Mouse (Mus musculus) layer of hippocampus, adult 2 months (tissue): ENCODE measurements around the gene Snx20. TPM values are rescaled to one million over a fixed set of nuclear protein-coding genes. Genes with fewer than 3 reads are reported as not detected.
"Not testable (repeated sequence)": the region's sequence is repeated elsewhere in the genome, so short reads cannot be mapped to it uniquely, and the experiment has no call there.

ENCODE experiments used
- DNase-seq, 2 experiments: peaks; one replicate each; pipeline ENCODE4 v3.0.0; 2022; ENCODE audit warnings: low spot score in 2 of 2
- H3K27ac ChIP-seq: fragments of 200-600 bp; 2 replicates; pipeline ENCODE4 v1.8.1; 2022
- H3K4me3 ChIP-seq: fragments of 200-600 bp; 2 replicates; pipeline ENCODE4 v1.8.1; 2022; ENCODE audit warnings: mild to moderate bottlenecking
- CTCF ChIP-seq: fragments of 200-600 bp; conservative IDR thresholded peaks from 2 replicates; pipeline ENCODE4 v1.8.1; 2022; ENCODE audit warnings: antibody characterized with exemption, mild to moderate bottlenecking, moderate library complexity
- total RNA-seq, 2 experiments: library from RNA; stranded (reverse); gene quantifications; 2 replicates each; pipeline ENCODE4 v1.2.3; 2021

The Snx20 gene
- total RNA-seq, 2 experiments from 2014 or later: 1.4 to 2.0 TPM

DNA sequence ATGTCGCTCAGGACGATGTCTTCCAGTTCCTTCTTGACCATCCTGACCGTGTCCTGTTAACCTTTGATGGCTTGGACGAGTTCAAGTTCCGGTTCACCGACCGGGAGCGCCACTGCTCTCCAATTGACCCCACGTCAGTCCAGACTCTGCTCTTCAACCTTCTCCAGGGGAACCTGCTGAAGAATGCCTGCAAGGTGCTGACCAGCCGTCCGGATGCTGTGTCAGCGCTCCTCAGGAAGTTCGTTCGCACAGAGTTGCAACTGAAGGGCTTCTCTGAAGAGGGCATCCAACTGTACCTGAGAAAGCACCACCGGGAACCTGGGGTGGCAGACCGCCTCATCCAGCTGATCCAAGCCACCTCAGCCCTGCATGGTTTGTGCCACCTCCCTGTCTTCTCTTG is 28.2 kb upstream of the Snx20 start:
- DNase-seq: no peak
- Histone ChIP-seq H3K4me3 (no peak overlapping the region), H3K27ac (no peak overlapping the region)
- no peak for TF ChIP-seq CTCF

DNA sequence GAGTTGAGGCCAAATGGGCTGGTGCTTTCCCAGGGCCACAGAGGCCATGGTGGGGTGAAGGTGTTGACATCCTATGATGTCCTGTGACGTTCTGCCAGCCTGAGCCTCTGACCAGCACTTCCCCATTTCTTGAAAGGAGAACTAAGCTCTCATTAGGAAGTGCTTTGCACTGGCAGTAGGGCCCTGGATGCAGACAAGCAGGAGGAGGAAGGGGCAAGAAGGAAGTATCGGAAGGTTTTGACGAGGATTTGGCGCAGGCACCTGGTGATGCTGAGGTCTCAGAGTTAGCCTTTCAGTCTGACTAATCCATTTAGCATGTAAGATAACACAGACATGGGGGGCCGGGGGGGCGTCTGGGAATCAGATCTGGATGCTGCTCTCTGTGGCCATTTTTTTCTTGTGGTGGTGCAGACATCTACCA is 26.5 kb upstream of the Snx20 start:
- Histone ChIP-seq H3K4me3 (no peak overlapping the region), H3K27ac (no peak overlapping the region)
- TF ChIP-seq CTCF: no peak
- DNase-seq: no peak

GRCm38 (mm10) chr8:88659873-88660272 is 23.9 kb upstream of the Snx20 start:
- peak in 1 of 2 experiments; percentile 26 for DNase-seq
- Histone ChIP-seq H3K27ac (no peak overlapping the region), H3K4me3 (no peak overlapping the region)
- TF ChIP-seq CTCF: no peak

DNA sequence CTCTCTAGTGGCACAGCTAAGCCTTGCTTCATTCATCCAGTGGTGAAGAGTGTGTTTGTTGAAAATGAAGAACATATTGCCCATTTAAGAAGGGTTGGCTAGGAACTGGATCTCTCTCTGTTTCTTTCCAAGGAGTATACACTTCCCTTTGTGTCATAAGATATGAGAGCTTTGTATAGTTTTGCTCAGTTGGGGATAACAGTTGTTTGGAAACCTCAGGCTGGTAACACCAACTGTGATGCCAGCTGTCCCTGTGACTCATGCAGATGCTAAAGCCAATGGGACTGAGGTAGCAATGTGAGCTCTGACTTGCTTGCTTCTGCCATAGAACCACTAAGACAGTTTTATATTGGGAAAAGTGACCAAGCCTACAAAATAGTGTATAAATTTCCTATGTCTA is 19.4 kb upstream of the Snx20 start:
- DNase-seq: peak; percentile 48 to 53
- H3K27ac ChIP-seq: no peak overlapping the region
- no peak for TF ChIP-seq CTCF
- no peak overlapping the region for H3K4me3 ChIP-seq

- DNase-seq, H3K4me3 ChIP-seq, H3K27ac ChIP-seq: not testable (repeated sequence)
Observed at GRCm38 (mm10) chr8:88651122-88651521, 15.2 kb upstream of the Snx20 start.

DNA sequence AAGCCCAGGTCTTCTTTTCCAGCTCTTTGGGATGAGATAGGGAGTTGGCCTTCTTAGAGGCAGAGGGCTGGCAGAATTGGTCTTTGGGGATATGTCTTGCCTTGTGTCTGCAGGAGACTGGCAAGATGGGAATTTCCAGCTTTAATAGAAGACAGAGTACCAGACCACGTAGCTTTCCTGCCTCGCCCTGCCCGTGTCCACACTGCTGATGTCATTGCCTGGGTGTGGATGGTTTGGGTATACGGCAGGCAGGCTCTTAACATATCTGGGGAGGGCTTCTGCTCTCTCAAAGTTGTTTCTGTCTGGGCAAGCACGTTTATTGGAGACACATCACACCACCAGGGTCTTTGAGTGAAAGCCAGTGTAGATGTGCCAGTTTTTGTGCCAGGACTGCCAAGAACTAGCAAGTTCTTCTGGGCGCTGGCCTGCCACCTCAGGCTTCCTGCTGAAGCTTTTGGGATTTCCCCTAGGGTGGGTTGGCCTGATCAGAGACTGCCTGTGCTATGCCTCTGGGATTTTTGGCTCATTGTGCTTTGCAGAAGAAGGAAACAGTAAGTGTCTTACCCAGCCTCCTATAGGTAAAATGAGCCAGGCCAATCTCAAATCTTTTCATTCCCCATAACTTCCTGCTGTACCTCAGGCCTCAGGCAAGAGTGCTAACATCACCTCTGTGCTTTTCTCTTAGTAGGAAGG is 14.2 kb upstream of the Snx20 start:
- H3K27ac ChIP-seq: no peak overlapping the region
- TF ChIP-seq CTCF: no peak

GRCm38 (mm10) chr8:88648322-88648721 is 12.4 kb upstream of the Snx20 start:
- Histone ChIP-seq H3K4me3 (no peak overlapping the region), H3K27ac (no peak overlapping the region)
- no peak for TF ChIP-seq CTCF
- DNase-seq: no peak

More for the DNA sequence above, 14.2 kb upstream of the Snx20 start:
- H3K4me3 ChIP-seq: no peak overlapping the region
- DNase-seq: no peak

GRCm38 (mm10) chr8:88646837-88647778 is 11.2 kb upstream of the Snx20 start, which contains the start of gene Nod2:
Gene Nod2, plus strand, starts transcription at chr8:88647315.
- peak within 1 kb of the TSS; percentile 14; the same call in 1 of the 2 replicates for H3K27ac ChIP-seq
- no peak for TF ChIP-seq CTCF
- H3K4me3 ChIP-seq: peak within 1 kb of the TSS; percentile 39
- DNase-seq: peak in 1 of 2 experiments; percentile 47

DNA sequence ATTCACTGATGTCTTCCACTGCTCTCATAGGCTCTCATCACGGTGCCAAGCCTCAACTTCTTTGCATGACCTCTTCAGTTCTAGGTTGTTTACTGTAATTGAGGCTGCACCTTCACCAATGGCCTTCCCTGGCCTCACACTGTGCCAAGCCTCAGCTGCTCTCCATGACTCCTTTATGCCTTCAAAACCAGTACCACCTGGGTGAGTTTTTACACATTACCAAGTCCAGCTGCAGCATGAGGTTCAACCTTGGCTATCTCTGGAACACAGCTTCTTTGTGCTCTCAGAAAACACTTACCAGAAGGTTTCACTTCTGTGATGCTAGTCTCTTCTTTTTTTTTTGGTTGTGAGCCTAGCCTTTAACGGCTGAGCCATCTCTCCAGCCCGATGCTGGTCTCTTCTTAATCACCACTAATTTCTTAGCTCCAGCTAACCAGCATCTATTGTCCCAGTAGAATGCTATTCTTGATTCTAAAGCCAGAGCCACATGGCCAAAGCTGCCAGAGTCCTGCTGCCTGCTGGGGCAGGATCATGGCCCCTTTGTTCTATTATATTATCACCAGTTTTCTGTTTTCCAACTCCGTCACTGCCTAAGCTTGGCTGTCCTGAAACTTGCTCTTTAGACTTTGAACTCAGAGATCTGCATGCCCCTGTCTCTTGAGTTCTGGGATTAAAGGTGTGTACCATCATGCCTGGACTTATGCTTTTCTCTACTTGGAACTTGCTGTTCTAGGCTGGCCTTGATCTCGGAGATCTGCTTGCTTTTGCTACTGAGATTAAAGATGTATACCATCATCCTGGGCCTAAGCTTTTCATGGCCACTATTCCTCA is 7.0 kb upstream of the Snx20 start:
- no peak for TF ChIP-seq CTCF
- Histone ChIP-seq H3K27ac (no peak overlapping the region), H3K4me3 (no peak overlapping the region)
- DNase-seq: no peak

- no peak overlapping the region for H3K27ac ChIP-seq
- no peak overlapping the region for H3K4me3 ChIP-seq
- TF ChIP-seq CTCF: no peak
- no peak for DNase-seq
Observed at GRCm38 (mm10) chr8:88638908-88639307, 3.0 kb upstream of the Snx20 start.

DNA sequence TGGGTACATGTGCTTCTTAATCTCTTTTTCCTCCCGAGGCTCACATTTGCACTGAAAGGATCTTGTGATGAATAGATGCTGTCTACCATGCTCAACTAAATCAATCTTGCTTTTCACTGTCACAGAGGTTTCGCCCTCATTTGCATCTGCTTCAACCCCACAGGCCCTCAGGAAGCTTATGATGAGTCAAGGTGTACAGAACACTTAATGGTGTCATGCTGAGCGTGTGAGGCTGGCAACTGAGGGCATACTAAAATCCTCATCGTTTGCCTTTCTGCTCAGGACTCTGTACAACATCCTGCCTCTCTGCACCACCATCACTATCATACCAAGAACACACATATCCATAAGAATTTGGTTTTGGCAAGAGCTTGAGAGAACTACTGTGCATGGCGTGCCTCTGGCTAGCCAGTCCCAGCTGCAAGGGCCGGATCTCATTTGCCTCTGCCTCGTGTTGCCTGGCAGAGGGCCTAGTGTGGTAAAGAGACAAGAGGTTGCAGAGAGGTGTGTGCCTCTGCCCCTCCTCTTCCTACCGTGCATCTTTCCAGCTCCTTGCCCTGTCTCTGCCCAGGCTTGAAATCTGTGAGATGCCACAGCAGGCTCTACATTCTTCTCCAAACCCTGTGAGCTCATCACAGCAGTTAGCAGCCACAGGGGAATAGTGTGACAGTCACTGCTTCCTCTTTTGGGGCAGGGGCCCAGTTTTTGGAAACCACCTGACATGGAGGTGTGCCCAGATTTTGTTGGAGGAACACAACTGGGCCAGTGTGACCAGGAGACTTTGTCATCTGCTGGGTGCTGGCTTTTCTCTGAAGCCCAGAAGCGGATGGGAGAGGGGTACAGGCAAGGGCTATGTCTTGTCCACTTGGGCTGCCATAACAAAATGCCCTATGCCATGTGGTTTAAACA is 1.4 kb upstream of the Snx20 start:
- H3K4me3 ChIP-seq: no peak overlapping the region
- TF ChIP-seq CTCF: no peak
- no peak overlapping the region for H3K27ac ChIP-seq
- DNase-seq: no peak

- no peak overlapping the region for H3K4me3 ChIP-seq
- no peak for DNase-seq
- TF ChIP-seq CTCF: no peak
- no peak overlapping the region for H3K27ac ChIP-seq
Observed at GRCm38 (mm10) chr8:88633343-88633765, 2.6 kb downstream of the Snx20 start.
